Comparison of ENCODE assay signal across 18 mouse cellular contexts in the genomic region with DNA sequence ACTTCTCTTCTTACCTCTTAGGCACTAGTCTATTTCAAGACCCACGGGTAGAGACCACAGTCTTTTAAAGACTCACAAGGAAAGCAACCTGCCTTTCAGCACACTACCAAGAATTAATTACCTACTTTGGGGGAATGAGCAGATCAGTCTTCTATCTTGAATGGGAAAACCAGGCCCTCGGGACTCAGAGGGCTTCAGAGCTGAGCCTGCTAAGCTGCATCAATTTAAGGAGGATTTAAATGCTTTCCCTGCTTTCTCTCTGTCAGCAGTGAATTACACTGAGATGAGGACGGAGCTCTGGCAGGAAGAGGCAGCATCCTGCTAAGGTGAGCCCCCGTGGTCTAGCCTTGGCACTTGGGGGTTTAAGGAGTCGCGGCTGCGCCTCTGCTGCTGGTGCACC.
DNase-seq lines count a peak whose midpoint lies in the region; ATAC-seq lines count a peak whose summit lies in the region.
"Had no signal": no experiment of that assay in that cellular context is flagged by ENCODE, and none has a peak within 500 bp of the region (broad histone marks: within the 10 kb centered on the region; RNA-seq: fewer than 3 reads in every experiment).

No protein-coding gene starts in this region.

- no peak for DNase-seq in hindbrain, embryonic 14.5 days (ENCODE audit: low spot score)
- DNase-seq in MN1 (ENCODE audit: low spot score): no peak
- DNase-seq: adrenal gland, adult 8-10 months; adrenal gland, postnatal 36 days; cerebellum, adult 11 months; cerebellum, adult 8-10 months; cerebellum, postnatal 14 days; embryo, embryonic 11 days; forebrain, postnatal 0 days; gastrocnemius, postnatal 14 days had no signal

- no peaks in the 10 kb centered on the region for H3K36me3 ChIP-seq in hindbrain, embryonic 14.5 days (replicated peaks; ENCODE audit: control insufficient read depth, insufficient read depth)
- no peaks in the 10 kb centered on the region for H3K36me3 ChIP-seq in hindbrain, embryonic 12.5 days
- H3K36me3 ChIP-seq in hindbrain, embryonic 16.5 days (ENCODE audit: control insufficient read depth, insufficient read depth, low read length): no peaks in the 10 kb centered on the region
- H3K36me3 ChIP-seq in midbrain, embryonic 12.5 days: no peaks in the 10 kb centered on the region
- no peaks in the 10 kb centered on the region for H3K36me3 ChIP-seq in midbrain, embryonic 16.5 days (ENCODE audit: control insufficient read depth, insufficient read depth, low read length)
- no peaks in the 10 kb centered on the region for H3K36me3 ChIP-seq in liver, embryonic 12.5 days
- H3K36me3 ChIP-seq: embryonic facial prominence, embryonic 15.5 days; heart, embryonic 12.5 days had no signal

- H3K4me3 ChIP-seq in hindbrain, embryonic 14.5 days (replicated peaks; ENCODE audit: low read length): no peak overlapping the region
- no peak overlapping the region for H3K4me3 ChIP-seq in hindbrain, embryonic 12.5 days
- H3K4me3 ChIP-seq in hindbrain, embryonic 16.5 days (ENCODE audit: low read length): no peak overlapping the region
- H3K4me3 ChIP-seq in midbrain, embryonic 12.5 days: no peak overlapping the region
- H3K4me3 ChIP-seq in midbrain, embryonic 16.5 days (ENCODE audit: low read depth, low read length): no peak overlapping the region
- H3K4me3 ChIP-seq in liver, embryonic 12.5 days: no peak overlapping the region
- H3K4me3 ChIP-seq: embryonic facial prominence, embryonic 15.5 days; heart, embryonic 12.5 days had no signal

- H3K4me2 ChIP-seq in hindbrain, embryonic 14.5 days (replicated peaks): no peak overlapping the region
- H3K4me2 ChIP-seq in hindbrain, embryonic 12.5 days (replicated peaks): no peak overlapping the region
- H3K4me2 ChIP-seq in hindbrain, embryonic 16.5 days (ENCODE audit: low read length): no peak overlapping the region
- H3K4me2 ChIP-seq in midbrain, embryonic 12.5 days (replicated peaks): no peak overlapping the region
- H3K4me2 ChIP-seq in midbrain, embryonic 16.5 days (ENCODE audit: low read length): no peak overlapping the region
- no peak overlapping the region for H3K4me2 ChIP-seq in liver, embryonic 12.5 days
- H3K4me2 ChIP-seq: embryonic facial prominence, embryonic 15.5 days; heart, embryonic 12.5 days had no signal

- no peaks in the 10 kb centered on the region for H3K9me3 ChIP-seq in hindbrain, embryonic 14.5 days (ENCODE audit: control insufficient read depth, low read length)
- H3K9me3 ChIP-seq in hindbrain, embryonic 12.5 days (replicated peaks): no peaks in the 10 kb centered on the region
- no peaks in the 10 kb centered on the region for H3K9me3 ChIP-seq in hindbrain, embryonic 16.5 days (ENCODE audit: control insufficient read depth, low read length)
- H3K9me3 ChIP-seq in midbrain, embryonic 12.5 days: no peaks in the 10 kb centered on the region
- no peaks in the 10 kb centered on the region for H3K9me3 ChIP-seq in midbrain, embryonic 16.5 days (replicated peaks; ENCODE audit: control insufficient read depth, low read length, poor library complexity, severe bottlenecking)
- H3K9me3 ChIP-seq in liver, embryonic 12.5 days (replicated peaks): no peaks in the 10 kb centered on the region
- H3K9me3 ChIP-seq: embryonic facial prominence, embryonic 15.5 days; heart, embryonic 12.5 days had no signal

- H3K27me3 ChIP-seq in hindbrain, embryonic 14.5 days (ENCODE audit: control insufficient read depth, insufficient read depth, low read length): no peaks in the 10 kb centered on the region
- no peaks in the 10 kb centered on the region for H3K27me3 ChIP-seq in hindbrain, embryonic 12.5 days
- H3K27me3 ChIP-seq in hindbrain, embryonic 16.5 days (replicated peaks; ENCODE audit: control insufficient read depth, insufficient read depth, low read length): no peaks in the 10 kb centered on the region
- H3K27me3 ChIP-seq in midbrain, embryonic 12.5 days: no peaks in the 10 kb centered on the region
- no peaks in the 10 kb centered on the region for H3K27me3 ChIP-seq in midbrain, embryonic 16.5 days (ENCODE audit: control insufficient read depth, insufficient read depth, low read depth, low read length)
- no peaks in the 10 kb centered on the region for H3K27me3 ChIP-seq in liver, embryonic 12.5 days (replicated peaks)
- H3K27me3 ChIP-seq: embryonic facial prominence, embryonic 15.5 days; heart, embryonic 12.5 days had no signal

- no peaks in the 10 kb centered on the region for H3K4me1 ChIP-seq in hindbrain, embryonic 14.5 days (replicated peaks; ENCODE audit: control insufficient read depth, insufficient read depth, low read length)
- H3K4me1 ChIP-seq in hindbrain, embryonic 12.5 days: no peaks in the 10 kb centered on the region
- H3K4me1 ChIP-seq in hindbrain, embryonic 16.5 days (ENCODE audit: control insufficient read depth, insufficient read depth, low read depth, low read length): no peaks in the 10 kb centered on the region
- no peaks in the 10 kb centered on the region for H3K4me1 ChIP-seq in midbrain, embryonic 12.5 days
- no peaks in the 10 kb centered on the region for H3K4me1 ChIP-seq in midbrain, embryonic 16.5 days (ENCODE audit: control insufficient read depth, insufficient read depth, low read length)
- no peaks in the 10 kb centered on the region for H3K4me1 ChIP-seq in liver, embryonic 12.5 days
- H3K4me1 ChIP-seq: embryonic facial prominence, embryonic 15.5 days; heart, embryonic 12.5 days had no signal

- ATAC-seq in hindbrain, embryonic 14.5 days (ENCODE audit: low FRiP score): peak; percentile 59; the same call in 1 of the 2 replicates
- ATAC-seq in hindbrain, embryonic 12.5 days (ENCODE audit: low FRiP score): no peak
- peak; percentile 50; the same call in 1 of the 2 replicates for ATAC-seq in hindbrain, embryonic 16.5 days
- 0 out of 2 replicates have a peak, but pooled peaks have one; percentile 38 for ATAC-seq in midbrain, embryonic 12.5 days (ENCODE audit: low FRiP score, low read depth)
- peak; percentile 64; the same call in 1 of the 2 replicates for ATAC-seq in midbrain, embryonic 16.5 days
- ATAC-seq in liver, embryonic 12.5 days: no peak
- ATAC-seq: forebrain, postnatal 0 days; intestine, embryonic 16.5 days had no signal

- no peak overlapping the region for H3K27ac ChIP-seq in hindbrain, embryonic 14.5 days
- H3K27ac ChIP-seq in hindbrain, embryonic 12.5 days: no peak overlapping the region
- H3K27ac ChIP-seq in hindbrain, embryonic 16.5 days (ENCODE audit: low read depth, low read length): no peak overlapping the region
- 0 out of 2 replicates have a peak overlapping the region, but pooled peaks have one; percentile 7 for H3K27ac ChIP-seq in midbrain, embryonic 12.5 days (replicated peaks)
- H3K27ac ChIP-seq in midbrain, embryonic 16.5 days (ENCODE audit: low read length): no peak overlapping the region
- no peak overlapping the region for H3K27ac ChIP-seq in liver, embryonic 12.5 days
- H3K27ac ChIP-seq: embryonic facial prominence, embryonic 15.5 days had no signal

- 72% methylated on average over 7 of the region's 7 CpGs for WGBS in hindbrain, embryonic 14.5 days
- 83% methylated on average over 7 of the region's 7 CpGs for WGBS in hindbrain, embryonic 12.5 days
- WGBS in hindbrain, embryonic 16.5 days: 71% methylated on average over 7 of the region's 7 CpGs
- 70% methylated on average over 7 of the region's 7 CpGs for WGBS in midbrain, embryonic 12.5 days
- WGBS in midbrain, embryonic 16.5 days: 64% methylated on average over 7 of the region's 7 CpGs
- WGBS in liver, embryonic 12.5 days (ENCODE audit: insufficient replicate concordance): 70% methylated on average over 7 of the region's 7 CpGs

- H3K9ac ChIP-seq in hindbrain, embryonic 14.5 days: no peak overlapping the region
- no peak overlapping the region for H3K9ac ChIP-seq in hindbrain, embryonic 12.5 days
- H3K9ac ChIP-seq in hindbrain, embryonic 16.5 days (ENCODE audit: low read depth, low read length): no peak overlapping the region
- H3K9ac ChIP-seq in midbrain, embryonic 12.5 days (replicated peaks): no peak overlapping the region
- no peak overlapping the region for H3K9ac ChIP-seq in midbrain, embryonic 16.5 days (ENCODE audit: low read depth, low read length)
- no peak overlapping the region for H3K9ac ChIP-seq in liver, embryonic 12.5 days
- H3K9ac ChIP-seq: embryonic facial prominence, embryonic 15.5 days; forebrain, postnatal 0 days; heart, embryonic 12.5 days had no signal

Comparison
In these comparisons a context has a peak if more than half of its experiments do, and no peak if none do; other contexts are left out.
1. ATAC-seq: peak in hindbrain, embryonic 14.5 days (single experiment), hindbrain, embryonic 16.5 days (single experiment), midbrain, embryonic 12.5 days (single experiment) and midbrain, embryonic 16.5 days (single experiment); none in hindbrain, embryonic 12.5 days (single experiment) and liver, embryonic 12.5 days (single experiment).